Mouse (Mus musculus) heart, postnatal 36 days (tissue): ENCODE measurements around the gene Zfp526. TPM values are rescaled to one million over a fixed set of nuclear protein-coding genes. Genes with fewer than 3 reads are reported as not detected.

ENCODE experiments used
- DNase-seq, 2 experiments: peaks; one replicate each; pipeline ENCODE4 v3.0.0; 2021 to 2022
- intact Hi-C: fragments of 180-260 bp; cut with DNase I; formaldehyde crosslinking; loops from one replicate; pipeline ENCODE4 v1.15.1; 2025
- total RNA-seq, 2 experiments: library from RNA; stranded (reverse); gene quantifications; 2 replicates each; pipeline ENCODE4 v1.2.3; 2021

The Zfp526 gene
- 1 to 10 TPM; 8.9 to 10.0 TPM for total RNA-seq

DNA sequence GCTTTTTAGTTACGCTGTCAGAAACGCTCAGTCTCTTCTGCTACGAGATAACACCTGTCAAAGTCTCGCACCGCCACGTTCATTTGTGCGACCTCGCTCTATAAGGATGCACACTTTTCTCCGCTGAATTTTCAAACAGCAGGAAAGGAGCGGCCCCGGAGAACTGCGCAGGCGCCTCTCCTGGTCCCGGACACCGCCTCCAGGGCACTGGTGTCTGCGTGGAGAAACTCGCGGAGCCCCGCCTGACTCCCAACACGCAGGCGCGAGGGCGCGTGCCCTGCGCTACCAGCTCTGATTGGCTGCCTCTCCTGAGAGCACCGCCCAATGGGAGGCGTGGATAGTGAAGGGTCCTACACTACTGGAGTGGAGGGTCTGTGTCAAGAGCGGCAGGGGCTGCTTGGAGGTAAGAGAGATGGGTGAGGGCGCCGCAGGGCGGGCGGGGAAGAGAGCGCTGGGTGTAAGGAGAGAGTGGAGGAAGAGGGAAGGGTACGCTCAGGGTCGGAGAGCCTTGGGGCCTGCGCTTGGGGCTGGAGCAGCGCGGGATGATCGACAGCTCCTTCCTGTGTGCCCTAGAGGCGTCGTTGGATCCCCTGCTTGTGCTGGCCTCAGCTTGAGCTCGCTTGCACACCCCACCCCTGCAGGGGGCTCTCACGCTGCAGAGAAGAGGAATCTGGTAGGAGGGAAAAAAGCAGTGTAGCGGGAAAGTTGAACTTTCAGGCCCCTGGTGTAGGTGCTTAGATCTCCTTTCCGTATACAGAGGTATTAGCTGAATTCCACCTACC is at the start of gene Zfp526:
Zfp526 (plus strand) TSS at position 324 of the 782 bp plus-strand sequence.
- DNase-seq = peak; percentile 96 to 97
- intact Hi-C loops = no loop called here

DNA sequence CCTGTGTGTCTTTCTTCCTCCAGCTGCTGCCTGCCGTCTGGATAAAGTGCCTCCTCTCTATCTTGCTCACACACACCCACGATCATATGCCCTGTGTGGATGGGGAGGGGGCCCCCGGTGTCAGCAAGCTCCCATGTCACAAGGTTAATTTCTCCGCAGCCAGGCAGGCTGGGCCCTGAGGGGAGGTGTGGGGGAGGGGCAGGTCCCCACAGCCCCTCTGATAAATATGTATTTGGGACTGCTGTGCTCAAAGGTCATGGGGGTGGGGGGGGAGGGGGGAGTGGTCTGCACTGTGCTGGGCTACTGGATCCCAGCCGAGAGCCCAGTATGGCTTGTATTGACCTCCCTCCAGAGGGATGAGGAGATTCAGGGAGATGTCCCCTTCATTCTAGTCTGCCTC is 48.6 kb upstream of the Zfp526 start:
- intact Hi-C loops = no loop called here
- no peak for DNase-seq

- intact Hi-C loops = no loop called here
- no peak for DNase-seq
Measured at GRCm38 (mm10) chr7:25174343-25174742, 46.9 kb upstream of the Zfp526 start.

- intact Hi-C loops = no loop called here
- no peak for DNase-seq
Measured at GRCm38 (mm10) chr7:25178317-25178716, 42.9 kb upstream of the Zfp526 start.

DNA sequence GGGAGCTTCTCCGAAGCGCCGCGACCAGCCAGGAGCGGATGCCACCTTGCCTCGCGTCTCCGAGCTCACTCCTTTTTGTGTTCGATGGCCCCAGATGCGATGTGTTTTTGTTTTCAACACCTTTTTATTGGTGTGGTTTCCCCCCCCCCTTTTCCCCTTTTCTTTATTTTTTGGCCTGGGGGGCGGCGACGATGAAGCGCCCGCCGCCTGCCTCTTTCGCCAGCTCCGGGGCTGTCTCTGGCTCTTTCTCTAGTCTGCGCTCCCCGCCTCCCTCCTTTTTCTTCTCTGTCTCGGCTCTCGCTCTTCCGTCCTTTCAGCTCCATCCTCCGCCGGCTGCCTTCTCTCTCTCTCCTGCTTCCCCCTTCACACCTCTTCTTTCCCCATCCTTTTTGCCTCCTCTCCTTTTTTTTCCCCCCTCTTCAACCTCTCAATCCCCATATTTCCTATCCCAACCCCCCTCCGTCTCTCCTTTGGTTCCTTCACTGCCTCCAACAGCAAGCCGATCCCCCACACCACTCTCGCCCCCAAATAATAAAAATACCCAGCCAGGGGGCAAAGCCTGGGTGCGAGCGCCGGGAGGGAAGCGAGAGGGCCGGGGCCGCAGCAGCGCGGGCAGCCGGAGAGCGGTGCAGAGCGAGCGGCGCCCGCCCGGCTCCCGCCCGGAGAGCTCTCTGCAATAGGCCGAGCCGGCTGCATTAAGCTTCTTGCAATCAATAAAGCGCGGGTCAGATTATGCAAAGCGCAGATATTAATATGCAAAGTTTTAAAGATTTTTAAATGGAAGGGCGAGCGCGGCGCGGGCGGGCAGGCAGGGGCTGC is 42.2 kb upstream of the Zfp526 start:
- no peak for DNase-seq

GRCm38 (mm10) chr7:25179606-25180161 is 41.5 kb upstream of the Zfp526 start, which contains the start of gene Pou2f2:
Gene Pou2f2 (minus strand): TSS chr7:25179726.
- peak; percentile 70 to 73 for DNase-seq
- intact Hi-C loops = no loop called here

More for the DNA sequence above, 42.2 kb upstream of the Zfp526 start:
- intact Hi-C loops = no loop called here

GRCm38 (mm10) chr7:25180512-25180911 is 40.7 kb upstream of the Zfp526 start:
- intact Hi-C loops = no loop called here
- no peak for DNase-seq

- peak in 1 of 2 experiments; percentile 44 for DNase-seq
- intact Hi-C loops = no loop called here
Measured at GRCm38 (mm10) chr7:25181331-25181790, 39.9 kb upstream of the Zfp526 start.

GRCm38 (mm10) chr7:25181814-25182213 is 39.4 kb upstream of the Zfp526 start:
- intact Hi-C loops = no loop called here
- no peak for DNase-seq

GRCm38 (mm10) chr7:25184091-25184490 is 37.1 kb upstream of the Zfp526 start:
- intact Hi-C loops = no loop called here
- DNase-seq = no peak

DNA sequence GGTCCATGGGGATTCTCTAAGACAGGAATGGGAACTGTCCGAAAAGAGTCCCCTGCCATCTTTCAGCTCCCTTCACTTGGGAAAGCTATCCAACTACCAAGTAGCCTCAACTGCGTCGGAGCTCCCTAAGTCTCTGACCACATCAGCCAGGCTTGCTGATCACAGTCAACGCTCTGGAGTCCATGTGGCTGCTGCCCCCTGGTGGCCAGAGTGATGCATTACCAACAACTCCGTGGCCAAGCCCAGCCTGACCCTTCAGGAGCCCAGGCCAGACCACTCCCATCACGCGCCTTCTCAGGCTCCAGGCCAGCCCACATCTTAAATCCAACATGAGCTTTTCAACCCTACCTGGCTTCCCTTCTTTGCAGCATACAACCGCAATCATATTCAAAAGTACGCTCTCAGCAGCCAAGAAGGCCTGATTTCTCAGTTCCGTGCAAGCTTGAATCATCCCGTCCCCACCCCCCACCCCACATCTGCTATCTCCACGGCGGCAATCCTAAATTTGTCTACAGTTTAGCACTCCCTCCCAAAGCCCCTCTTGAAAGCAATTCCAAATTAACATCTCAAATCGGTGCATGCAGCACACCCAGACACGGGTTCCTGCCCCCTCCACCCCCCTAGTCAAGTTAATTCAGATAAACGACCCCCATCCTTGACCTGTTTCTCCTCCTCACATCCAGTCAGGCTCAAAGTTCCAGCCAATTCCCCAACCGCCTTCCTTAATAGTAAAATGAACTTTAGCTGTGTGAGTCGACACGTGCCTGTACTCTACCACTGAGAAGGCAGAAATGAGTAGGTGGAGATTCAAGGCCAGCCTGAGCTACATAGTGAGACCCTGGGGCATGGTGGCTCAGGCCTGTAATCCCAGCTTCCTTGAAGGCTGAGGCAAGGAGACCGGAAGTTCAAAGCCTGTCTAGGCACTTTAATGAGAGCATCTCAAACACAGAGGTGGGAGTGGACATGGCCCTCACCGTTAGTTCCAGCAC is 33.3 kb upstream of the Zfp526 start:
- DNase-seq = peak; percentile 86 to 88
- intact Hi-C loops = loop anchor here (1.0 to 2.0 kb wide), 3 partner anchors 54 to 157 kb away; no protein-coding TSS in a partner anchor

GRCm38 (mm10) chr7:25190806-25191205 is 30.4 kb upstream of the Zfp526 start:
- intact Hi-C loops = no loop called here
- DNase-seq = no peak

DNA sequence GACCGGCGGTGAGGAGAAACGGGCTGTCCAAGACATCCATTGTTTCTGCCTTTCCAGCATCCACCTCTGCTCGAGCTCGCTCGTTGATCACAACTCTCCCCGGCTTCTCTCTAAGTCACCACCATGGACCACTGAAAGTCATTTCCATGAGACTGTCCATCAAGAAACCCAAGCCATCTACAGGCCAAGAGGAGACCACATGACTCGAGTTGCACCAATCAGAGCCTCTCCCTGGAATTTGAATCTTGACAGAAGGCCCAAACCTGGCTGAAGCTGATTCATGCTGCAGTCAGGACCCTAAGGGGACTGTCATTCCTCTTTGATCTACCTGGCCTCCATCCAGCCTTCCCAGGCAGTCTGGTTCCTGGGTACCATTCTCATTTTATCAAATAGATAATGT is 29.1 kb upstream of the Zfp526 start:
- DNase-seq = no peak
- intact Hi-C loops = no loop called here

GRCm38 (mm10) chr7:25195148-25195547 is 26.1 kb upstream of the Zfp526 start:
- intact Hi-C loops = no loop called here
- DNase-seq = no peak

DNA sequence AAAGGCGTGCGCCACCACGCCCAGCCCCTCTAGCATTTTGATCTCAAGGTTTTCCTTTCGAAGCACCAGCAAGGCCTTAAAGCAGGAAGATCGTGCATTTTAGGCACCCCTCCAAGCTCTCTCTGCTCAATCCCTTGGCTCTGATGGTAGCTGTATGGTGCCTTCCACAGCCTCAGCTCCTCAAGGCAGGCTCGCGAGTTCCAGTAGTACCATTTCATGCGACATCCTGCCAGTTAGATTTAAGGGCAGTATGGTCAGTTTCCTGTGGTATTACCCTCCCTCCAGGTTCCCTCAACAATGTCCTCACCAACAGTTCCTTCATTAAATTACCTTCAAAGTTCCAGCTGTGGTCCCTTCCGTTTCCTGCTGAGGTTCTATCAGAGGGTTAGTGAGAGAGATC is 25.1 kb upstream of the Zfp526 start:
- intact Hi-C loops = no loop called here
- no peak for DNase-seq

DNA sequence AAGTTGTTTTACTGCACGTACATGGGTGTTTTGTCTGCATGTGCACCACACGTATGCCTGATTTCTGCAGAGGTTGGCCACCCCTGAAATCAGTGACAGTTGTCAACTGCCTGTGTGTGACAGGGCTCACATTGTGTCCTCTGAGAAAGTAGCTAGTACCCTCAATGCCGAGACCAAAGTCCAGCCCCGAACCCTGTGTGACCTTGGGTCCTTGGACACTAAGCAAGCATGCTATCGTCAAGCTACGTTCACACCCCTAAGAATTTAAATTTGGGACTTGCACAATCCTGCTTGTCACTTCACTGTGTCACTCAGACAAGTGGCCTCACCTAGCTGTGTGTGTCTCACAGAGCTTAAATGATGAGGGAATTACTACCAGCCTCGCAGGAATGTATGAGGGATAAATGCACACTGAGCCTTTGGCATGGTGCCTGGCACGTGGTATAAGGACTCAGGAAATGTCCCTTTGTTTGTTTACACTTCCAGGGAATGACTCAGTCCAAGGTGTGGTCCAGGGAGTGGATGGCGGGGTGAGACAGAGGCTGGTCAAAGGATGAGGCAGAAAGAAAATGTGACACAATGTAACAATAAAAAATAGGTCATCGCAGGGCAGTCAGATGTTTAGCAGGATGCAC is 23.7 kb upstream of the Zfp526 start:
- no peak for DNase-seq
- intact Hi-C loops = no loop called here

GRCm38 (mm10) chr7:25203624-25204023 is 17.6 kb upstream of the Zfp526 start:
- no peak for DNase-seq
- intact Hi-C loops = no loop called here

DNA sequence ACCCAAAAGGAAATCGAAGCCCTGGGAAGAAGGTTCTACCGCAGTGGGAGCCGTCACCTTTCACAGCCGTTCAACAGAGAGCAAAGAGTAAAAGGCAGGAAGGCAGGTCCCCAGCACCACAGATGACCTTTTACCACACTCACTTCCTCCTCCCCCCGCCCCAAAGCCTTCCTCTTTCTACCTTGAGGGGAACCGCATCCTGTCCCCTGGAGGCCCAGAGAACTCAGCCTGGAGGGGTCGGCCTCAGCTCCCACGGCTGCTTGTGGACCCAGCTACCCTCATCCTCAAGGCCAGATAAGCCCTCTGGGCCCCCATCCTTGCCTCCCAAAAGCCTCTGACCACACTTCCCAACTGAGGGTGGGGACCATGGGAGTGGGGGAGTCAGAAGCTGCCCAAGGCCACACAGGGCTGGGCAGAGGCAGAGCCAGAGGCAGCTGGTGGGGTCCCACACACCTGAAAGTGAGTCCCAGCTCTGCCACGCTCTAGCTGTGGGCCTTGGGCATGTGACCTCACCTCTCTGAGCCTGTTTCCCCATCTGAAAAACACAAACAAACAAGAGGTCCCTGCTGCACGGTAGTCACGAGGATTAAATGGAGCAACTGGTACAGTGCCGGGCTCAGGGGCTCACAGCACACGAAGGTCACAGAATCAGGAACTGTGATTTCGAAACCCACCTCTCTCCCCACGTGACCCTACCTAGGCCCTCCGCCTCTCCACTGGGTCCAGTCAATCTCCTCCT is 15.7 kb upstream of the Zfp526 start:
- DNase-seq = no peak
- intact Hi-C loops = no loop called here
